Mouse (Mus musculus): ENCODE data around the gene Drd4. TPM values are rescaled to one million over a fixed set of nuclear protein-coding genes. Genes with fewer than 3 reads are reported as not detected.

Gene Drd4
- total and polyA plus RNA-seq, 3 experiments, result 0.31 to 0.62 TPM; not detected in 1

GRCm38 (mm10) chr7:141292583-141293388 lies 980 bp downstream of the Drd4 start:
- DNase-seq, result no peak

- peak; percentile 74 for DNase-seq
Measured at GRCm38 (mm10) chr7:141293852-141294471, 2.2 kb downstream of the Drd4 start.

- no peak for DNase-seq
Measured at GRCm38 (mm10) chr7:141294479-141294878, 2.7 kb downstream of the Drd4 start.

DNA sequence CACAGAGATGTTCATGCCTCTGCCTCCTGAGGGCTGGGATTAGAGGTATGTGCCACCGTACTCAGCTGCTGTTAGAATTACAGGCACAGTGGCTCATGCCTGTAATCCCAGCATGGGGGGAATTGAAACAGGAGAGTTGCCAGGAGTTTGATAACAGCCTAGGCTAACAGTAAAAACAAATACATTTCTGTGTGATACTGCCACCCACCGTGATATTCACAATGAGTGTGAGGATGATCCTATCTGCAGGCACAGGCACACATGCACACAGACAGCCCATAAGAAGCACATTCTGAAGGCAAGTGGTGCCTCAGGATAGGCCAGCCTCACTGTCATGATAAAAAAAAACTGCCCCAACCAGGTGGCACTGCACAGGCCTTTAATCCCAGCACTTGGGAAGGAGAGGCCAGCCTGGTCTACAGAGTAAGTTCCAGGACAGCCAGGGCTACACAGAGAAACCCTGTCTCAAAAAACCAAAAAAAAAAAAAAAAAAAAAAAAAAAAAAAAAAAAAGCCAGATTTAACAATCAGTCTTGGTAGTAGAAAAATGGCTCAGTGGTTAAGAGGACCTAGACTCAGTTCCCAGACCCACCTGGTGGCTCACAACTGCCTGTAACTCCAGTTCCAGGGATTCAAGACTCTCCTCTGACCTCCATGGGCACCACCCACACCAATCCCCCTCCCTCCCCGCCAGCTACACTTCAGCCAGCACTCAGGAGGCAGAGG lies 6.3 kb downstream of the Drd4 start:
- DNase-seq, result no peak

DNA sequence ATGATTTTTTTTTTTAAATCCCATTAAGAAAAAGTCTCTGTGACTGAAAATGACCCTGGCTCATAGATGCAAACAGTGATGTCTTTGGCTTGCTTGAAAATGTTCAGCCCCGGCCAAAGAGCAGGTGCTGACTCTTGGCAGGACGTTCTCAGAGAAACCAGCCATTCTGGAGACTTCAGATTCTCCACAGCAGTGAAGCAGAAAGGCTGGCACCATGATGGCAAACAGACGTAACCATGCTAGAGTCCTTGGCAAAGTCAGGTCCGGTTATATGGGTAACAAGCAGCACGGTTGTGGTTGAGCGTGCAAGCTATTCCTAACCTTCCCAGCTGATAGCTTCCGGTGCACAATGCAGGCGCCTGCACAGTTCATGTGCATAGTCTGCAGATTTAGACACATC lies 7.4 kb downstream of the Drd4 start:
- no peak for DNase-seq

GRCm38 (mm10) chr7:141301386-141301785 lies 9.6 kb downstream of the Drd4 start:
- peak; percentile 65 for DNase-seq

DNA sequence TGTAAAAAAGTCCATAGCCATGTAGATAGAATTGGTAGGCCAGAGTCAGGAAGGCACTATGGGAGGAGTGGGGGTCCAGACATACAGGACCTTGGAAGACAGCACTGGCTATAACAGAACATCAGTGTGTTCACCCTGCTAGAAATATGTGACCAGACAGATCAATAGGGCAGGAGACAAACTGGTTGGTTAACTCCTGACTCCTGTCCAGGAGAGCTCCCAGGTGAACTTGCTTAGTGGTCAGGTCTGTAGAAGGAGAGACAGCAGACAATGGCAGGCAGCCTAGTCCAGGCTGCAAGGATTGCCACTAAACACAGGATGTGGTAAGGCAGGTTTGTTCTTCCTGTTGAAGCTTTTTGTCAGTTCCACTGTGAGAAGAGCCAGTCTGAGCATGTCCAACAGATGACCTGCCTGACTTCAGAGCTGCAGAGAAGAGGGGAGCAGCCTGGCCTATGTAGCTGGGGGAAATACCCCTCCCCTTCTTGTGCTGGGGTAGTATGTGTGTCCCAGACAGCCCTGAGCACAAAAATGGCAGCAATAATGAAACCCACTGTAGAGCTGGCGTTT lies 11.0 kb downstream of the Drd4 start:
- DNase-seq, result no peak

GRCm38 (mm10) chr7:141304537-141304936 lies 12.7 kb downstream of the Drd4 start:
- no peak for DNase-seq

- DNase-seq, result peak; percentile 72
Measured at GRCm38 (mm10) chr7:141314416-141314815, 22.6 kb downstream of the Drd4 start.

DNA sequence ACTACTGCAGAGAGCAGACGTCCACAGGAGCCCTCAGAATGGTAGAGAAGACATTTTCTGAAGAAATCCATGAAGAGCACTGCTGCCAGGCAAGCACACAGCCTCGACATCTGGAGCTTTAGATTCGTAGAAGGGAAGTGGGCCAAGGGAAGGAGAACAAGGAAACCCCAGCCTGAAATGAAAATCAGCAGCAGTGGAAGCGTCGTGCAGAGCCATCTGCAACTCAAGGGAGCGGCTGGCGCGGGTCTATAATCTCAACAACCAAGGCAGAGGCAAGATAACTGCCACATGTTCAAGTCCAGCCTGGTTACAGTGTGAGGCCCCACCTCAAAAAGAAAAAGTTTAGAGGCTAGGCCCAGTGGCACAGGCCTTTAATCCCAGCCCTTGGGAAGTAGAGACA lies 23.3 kb downstream of the Drd4 start:
- DNase-seq, result no peak

DNA sequence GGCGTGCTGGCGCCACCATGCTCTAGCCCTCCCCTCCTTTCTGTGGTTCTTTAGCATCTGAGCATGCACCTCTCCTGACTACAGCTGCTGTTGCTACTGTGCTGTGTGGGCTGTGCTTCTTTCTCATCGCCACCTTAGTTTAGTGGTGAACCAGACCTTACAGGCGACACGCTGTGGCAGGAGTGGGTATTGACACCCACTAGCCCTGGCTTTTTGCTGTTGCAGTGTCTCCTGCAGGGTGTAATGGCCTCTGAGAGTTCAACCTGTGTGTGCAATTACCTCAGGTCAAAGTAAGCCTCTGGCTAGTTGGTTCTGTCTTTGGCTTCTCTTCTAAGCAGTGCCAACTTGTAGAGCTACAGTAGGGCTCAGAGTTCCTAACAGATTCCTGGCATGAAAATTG lies 24.2 kb downstream of the Drd4 start:
- DNase-seq, result peak; percentile 58

- no peak for DNase-seq
Measured at GRCm38 (mm10) chr7:141317619-141318132, 25.9 kb downstream of the Drd4 start.

DNA sequence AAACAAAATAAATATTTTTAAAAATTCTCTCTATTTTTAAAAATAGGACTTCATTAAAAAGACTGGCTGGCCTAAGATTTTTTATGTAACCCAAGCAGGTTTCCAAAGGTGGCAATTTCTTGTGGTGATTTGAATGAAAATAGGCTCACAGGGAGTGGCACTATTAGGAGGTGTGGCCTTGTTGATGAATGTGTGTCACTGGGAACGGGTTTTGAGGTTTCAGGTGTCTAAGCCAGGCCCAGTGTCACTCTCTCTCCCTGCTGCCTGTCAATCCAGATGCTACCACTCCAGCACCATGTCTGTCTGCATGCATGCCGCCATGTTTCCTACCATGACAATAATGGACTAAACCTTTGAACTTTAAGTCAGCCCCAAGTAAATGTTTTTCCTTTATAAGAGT lies 27.6 kb downstream of the Drd4 start:
- no peak for DNase-seq

- no peak for DNase-seq
Measured at GRCm38 (mm10) chr7:141324686-141325085, 32.9 kb downstream of the Drd4 start.

- peak; percentile 34 for DNase-seq
Measured at GRCm38 (mm10) chr7:141326546-141327446, 35.0 kb downstream of the Drd4 start.

- DNase-seq, result peak; percentile 99
Measured at GRCm38 (mm10) chr7:141327469-141328372, 35.9 kb downstream of the Drd4 start, which contains the start of the genes Deaf1 and Tmem80. Deaf1 (minus strand) TSS chr7:141327690. Tmem80 (plus strand) TSS chr7:141327739.

DNA sequence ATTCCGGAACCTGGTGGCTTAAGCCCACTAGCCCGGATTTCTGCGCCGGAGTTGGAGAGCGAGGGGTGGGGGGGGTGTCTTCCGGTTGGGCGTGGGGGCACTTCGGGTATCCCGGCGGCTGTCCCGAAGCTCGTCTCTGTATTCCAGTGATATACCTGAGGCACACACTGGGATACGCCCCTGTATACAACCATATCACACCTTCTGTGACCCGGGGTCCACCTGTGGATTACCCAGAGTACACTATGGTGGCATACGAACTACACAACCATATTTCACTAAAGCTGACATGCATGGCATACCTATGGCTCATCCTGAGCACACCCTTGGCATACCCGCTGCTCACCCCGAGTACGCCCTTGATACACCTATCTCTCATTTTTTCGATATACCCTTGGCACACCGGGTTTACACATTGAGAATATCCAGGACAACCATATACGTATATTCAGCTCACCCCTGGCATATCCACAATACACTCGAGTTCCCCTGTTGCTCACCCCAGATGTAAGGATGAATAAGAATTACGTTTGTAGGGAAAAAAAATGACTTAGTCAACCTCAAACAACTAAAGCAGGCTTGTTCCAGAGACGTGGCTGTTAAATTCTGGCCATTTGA lies 36.7 kb downstream of the Drd4 start:
- no peak for DNase-seq

GRCm38 (mm10) chr7:141330706-141331105 lies 38.9 kb downstream of the Drd4 start:
- DNase-seq, result no peak

GRCm38 (mm10) chr7:141331990-141332389 lies 40.2 kb downstream of the Drd4 start:
- no peak for DNase-seq

Data from adrenal gland, adult 2 months (tissue).